In the genomic region with DNA sequence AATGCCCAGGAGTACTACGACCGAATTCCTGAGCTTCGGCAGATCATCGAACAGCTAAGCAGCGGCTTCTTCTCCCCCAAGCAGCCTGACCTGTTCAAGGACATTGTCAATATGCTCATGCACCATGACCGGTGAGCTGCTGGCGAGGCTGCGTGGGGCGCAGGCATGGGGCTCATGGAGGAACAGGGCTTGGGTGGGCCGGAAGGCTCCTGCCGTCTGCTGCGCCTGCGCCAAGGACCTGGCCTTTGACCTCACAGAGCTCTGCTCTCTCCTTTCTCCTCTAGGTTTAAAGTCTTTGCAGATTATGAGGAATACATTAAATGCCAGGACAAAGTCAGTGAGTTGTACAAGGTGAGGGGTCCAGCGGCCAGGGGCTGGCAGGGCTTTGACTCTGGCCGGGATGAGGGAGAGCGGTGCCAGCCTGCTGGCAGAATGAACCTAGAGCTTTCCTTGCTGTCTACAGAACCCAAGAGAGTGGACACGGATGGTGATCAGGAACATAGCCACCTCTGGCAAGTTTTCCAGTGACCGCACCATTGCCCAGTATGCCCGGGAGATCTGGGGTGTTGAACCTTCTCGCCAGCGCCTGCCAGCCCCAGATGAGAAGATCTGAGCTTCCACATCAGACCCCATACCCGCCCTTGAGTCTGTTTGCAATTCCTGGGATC, we compare ENCODE assay signal across 8 mouse cellular contexts. TPM values are rescaled to one million over a fixed set of nuclear protein-coding genes. Genes with fewer than 3 reads are reported as not detected.
DNase-seq lines count a peak whose midpoint lies in the region; ATAC-seq lines count a peak whose summit lies in the region.
"Had no signal": no experiment of that assay in that cellular context is flagged by ENCODE, and none has a peak within 500 bp of the region (broad histone marks: within the 10 kb centered on the region; RNA-seq: fewer than 3 reads in every experiment).

No protein-coding gene starts in this region.

- no peak for DNase-seq in midbrain, embryonic 10.5 days (ENCODE audit: low spot score)
- DNase-seq in kidney, postnatal 14 days: peak; percentile 34
- peak; percentile 49 for DNase-seq in thymus, postnatal 14 days
- DNase-seq in adrenal gland, postnatal 14 days: no peak

- H3K9me3 ChIP-seq in heart, embryonic 14.5 days (ENCODE audit: control insufficient read depth, low read length): no peaks in the 10 kb centered on the region
- no peaks in the 10 kb centered on the region for H3K9me3 ChIP-seq in heart, embryonic 11.5 days (replicated peaks; ENCODE audit: control insufficient read depth, low read length)
- no peaks in the 10 kb centered on the region for H3K9me3 ChIP-seq in midbrain, embryonic 10.5 days (replicated peaks)
- no peaks in the 10 kb centered on the region for H3K9me3 ChIP-seq in midbrain, embryonic 15.5 days
- H3K9me3 ChIP-seq: limb, embryonic 15.5 days had no signal

- H3K4me1 ChIP-seq in heart, embryonic 14.5 days (ENCODE audit: control insufficient read depth in 2 of 2, insufficient read depth in 2 of 2, low read length in 2 of 2): peaks cover 19 to 31% of the 10 kb centered on the region in 2 experiments; a peak in 3 of 4 replicates
- peaks cover 27% of the 10 kb centered on the region for H3K4me1 ChIP-seq in heart, embryonic 11.5 days (ENCODE audit: control insufficient read depth, insufficient read depth, low read length)
- H3K4me1 ChIP-seq in midbrain, embryonic 10.5 days: peaks cover 47% of the 10 kb centered on the region
- peaks cover 34% of the 10 kb centered on the region for H3K4me1 ChIP-seq in midbrain, embryonic 15.5 days

- H3K4me3 ChIP-seq in heart, embryonic 14.5 days (ENCODE audit: control insufficient read depth in 1 of 2, insufficient read depth in 1 of 2, low read depth in 1 of 2, low read length in 2 of 2): no peak overlapping the region
- H3K4me3 ChIP-seq in heart, embryonic 11.5 days (ENCODE audit: low read depth, low read length): no peak overlapping the region
- peak overlapping the region; percentile 66 for H3K4me3 ChIP-seq in midbrain, embryonic 10.5 days
- H3K4me3 ChIP-seq in midbrain, embryonic 15.5 days: no peak overlapping the region

- no peak for ATAC-seq in heart, embryonic 14.5 days (ENCODE audit: insufficient number of reproducible peaks, insufficient read depth, low FRiP score, low read depth)
- no peak for ATAC-seq in heart, embryonic 11.5 days (replicated peaks; ENCODE audit: insufficient number of reproducible peaks, low FRiP score, low TSS enrichment)
- no peak for ATAC-seq in midbrain, embryonic 15.5 days (replicated peaks)

- 82% methylated on average over 22 of the region's 22 CpGs for WGBS in heart, embryonic 14.5 days
- 81% methylated on average over 22 of the region's 22 CpGs for WGBS in heart, embryonic 11.5 days (ENCODE audit: insufficient replicate concordance)
- 87% methylated on average over 22 of the region's 22 CpGs for whole genome bisulfite sequencing in midbrain, embryonic 10.5 days
- 86% methylated on average over 22 of the region's 22 CpGs for WGBS in midbrain, embryonic 15.5 days

- peaks cover 42% of the 10 kb centered on the region for H3K36me3 ChIP-seq in heart, embryonic 14.5 days (ENCODE audit: control insufficient read depth, insufficient read depth, low read length)
- peaks cover 3% of the 10 kb centered on the region for H3K36me3 ChIP-seq in heart, embryonic 11.5 days (ENCODE audit: control insufficient read depth, insufficient read depth, low read length)
- 0 out of 2 replicates have a peak, but pooled peaks cover 4% of the 10 kb centered on the region for H3K36me3 ChIP-seq in midbrain, embryonic 10.5 days
- no peaks in the 10 kb centered on the region for H3K36me3 ChIP-seq in midbrain, embryonic 15.5 days (replicated peaks)
- H3K36me3 ChIP-seq: limb, embryonic 15.5 days had no signal

- 0 out of 2 replicates have a peak overlapping the region, but pooled peaks have one; percentile 100 for H3K4me2 ChIP-seq in heart, embryonic 14.5 days (ENCODE audit: low read length)
- no peak overlapping the region; the same call in 1 of the 2 replicates for H3K4me2 ChIP-seq in heart, embryonic 11.5 days
- no peak overlapping the region for H3K4me2 ChIP-seq in midbrain, embryonic 15.5 days

- H3K27me3 ChIP-seq in heart, embryonic 14.5 days (ENCODE audit: control insufficient read depth, insufficient read depth, low read length): peaks cover 5% of the 10 kb centered on the region; the same call in 1 of the 2 replicates
- peaks cover 14% of the 10 kb centered on the region for H3K27me3 ChIP-seq in heart, embryonic 11.5 days (ENCODE audit: control insufficient read depth, insufficient read depth, low read length)
- H3K27me3 ChIP-seq in midbrain, embryonic 10.5 days (ENCODE audit: low read depth, poor library complexity, severe bottlenecking): peaks cover 53% of the 10 kb centered on the region
- H3K27me3 ChIP-seq in midbrain, embryonic 15.5 days (replicated peaks): no peaks in the 10 kb centered on the region

- peak overlapping the region; percentile 82; the same call in 1 of the 2 replicates for H3K9ac ChIP-seq in heart, embryonic 14.5 days (ENCODE audit: low read length)
- no peak overlapping the region for H3K9ac ChIP-seq in heart, embryonic 11.5 days (ENCODE audit: low read depth, low read length)
- no peak overlapping the region for H3K9ac ChIP-seq in midbrain, embryonic 15.5 days
- H3K9ac ChIP-seq: limb, embryonic 15.5 days had no signal

- H3K27ac ChIP-seq in heart, embryonic 14.5 days (replicated peaks in 1 of 2; ENCODE audit: control insufficient read depth in 1 of 2, insufficient read depth in 1 of 2, low read depth in 2 of 2, low read length in 2 of 2): peak overlapping the region in 1 of 2 experiments; percentile 77; a peak in 2 of 4 replicates
- H3K27ac ChIP-seq in heart, embryonic 11.5 days (ENCODE audit: low read depth, low read length): no peak overlapping the region
- H3K27ac ChIP-seq in midbrain, embryonic 10.5 days (replicated peaks): no peak overlapping the region
- no peak overlapping the region for H3K27ac ChIP-seq in midbrain, embryonic 15.5 days
- H3K27ac ChIP-seq: limb, embryonic 15.5 days had no signal

RNA-seq across cellular contexts. Expression of a gene that starts 1.4 kb away (rescaled TPM):
- polyA plus RNA-seq in heart, embryonic 14.5 days (2014; fragmentation: Nextera tagmentation; extraction: Ambion mirVana): 44.8 and 48.9 TPM in 2 replicates
- 41.5 and 42.7 TPM in 2 replicates for polyA plus RNA-seq in heart, embryonic 11.5 days (2014; fragmentation: Nextera tagmentation; extraction: Ambion mirVana)
- 13.5 and 16.3 TPM in 2 replicates for polyA plus RNA-seq in midbrain, embryonic 10.5 days (2016; fragmentation: Nextera tagmentation; extraction: Ambion mirVana)
- 73.1 and 93.6 TPM in 2 replicates for polyA plus RNA-seq in midbrain, embryonic 15.5 days (2015; fragmentation: Nextera tagmentation; extraction: Ambion mirVana)
- total RNA-seq in adrenal gland, postnatal 14 days (2021): 51.5 and 82.7 TPM in 2 replicates

RNA-seq across cellular contexts. Expression of a gene that starts 13.5 kb away (rescaled TPM):
- 225 and 226 TPM in 2 replicates for polyA plus RNA-seq in heart, embryonic 14.5 days (2014; fragmentation: Nextera tagmentation; extraction: Ambion mirVana)
- polyA plus RNA-seq in heart, embryonic 11.5 days (2014; fragmentation: Nextera tagmentation; extraction: Ambion mirVana): 149 and 178 TPM in 2 replicates
- polyA plus RNA-seq in midbrain, embryonic 10.5 days (2016; fragmentation: Nextera tagmentation; extraction: Ambion mirVana): 2.1 and 2.7 TPM in 2 replicates
- polyA plus RNA-seq in midbrain, embryonic 15.5 days (2015; fragmentation: Nextera tagmentation; extraction: Ambion mirVana): 5.9 and 9.5 TPM in 2 replicates
- total RNA-seq in adrenal gland, postnatal 14 days (2021): 64.2 and 85.7 TPM in 2 replicates

RNA-seq across cellular contexts. Expression of a gene that starts 20.8 kb away (rescaled TPM):
- 0.12 and 0.66 TPM in 2 replicates for polyA plus RNA-seq in heart, embryonic 14.5 days (2014; fragmentation: Nextera tagmentation; extraction: Ambion mirVana)
- 1.5 and 1.6 TPM in 2 replicates for polyA plus RNA-seq in heart, embryonic 11.5 days (2014; fragmentation: Nextera tagmentation; extraction: Ambion mirVana)
- 5.1 and 7.2 TPM in 2 replicates for polyA plus RNA-seq in midbrain, embryonic 10.5 days (2016; fragmentation: Nextera tagmentation; extraction: Ambion mirVana)
- polyA plus RNA-seq in midbrain, embryonic 15.5 days (2015; fragmentation: Nextera tagmentation; extraction: Ambion mirVana): 44.6 and 44.9 TPM in 2 replicates
- total RNA-seq in adrenal gland, postnatal 14 days (2021): 7.8 and 9.3 TPM in 2 replicates

RNA-seq across cellular contexts. Expression of a gene that starts 34.2 kb away (rescaled TPM):
- 86.9 and 93.1 TPM in 2 replicates for polyA plus RNA-seq in heart, embryonic 14.5 days (2014; fragmentation: Nextera tagmentation; extraction: Ambion mirVana)
- polyA plus RNA-seq in heart, embryonic 11.5 days (2014; fragmentation: Nextera tagmentation; extraction: Ambion mirVana): 106 and 124 TPM in 2 replicates
- polyA plus RNA-seq in midbrain, embryonic 10.5 days (2016; fragmentation: Nextera tagmentation; extraction: Ambion mirVana): 189 and 194 TPM in 2 replicates
- polyA plus RNA-seq in midbrain, embryonic 15.5 days (2015; fragmentation: Nextera tagmentation; extraction: Ambion mirVana): 112 and 119 TPM in 2 replicates
- total RNA-seq in adrenal gland, postnatal 14 days (2021): 210 and 223 TPM in 2 replicates

RNA-seq across cellular contexts. Expression of a gene that starts 56.8 kb away (rescaled TPM):
- 9.0 and 13.0 TPM in 2 replicates for polyA plus RNA-seq in heart, embryonic 14.5 days (2014; fragmentation: Nextera tagmentation; extraction: Ambion mirVana)
- polyA plus RNA-seq in heart, embryonic 11.5 days (2014; fragmentation: Nextera tagmentation; extraction: Ambion mirVana): 9.6 and 10.1 TPM in 2 replicates
- polyA plus RNA-seq in midbrain, embryonic 10.5 days (2016; fragmentation: Nextera tagmentation; extraction: Ambion mirVana): 11.3 and 13.8 TPM in 2 replicates
- polyA plus RNA-seq in midbrain, embryonic 15.5 days (2015; fragmentation: Nextera tagmentation; extraction: Ambion mirVana): 20.0 and 21.7 TPM in 2 replicates
- total RNA-seq in adrenal gland, postnatal 14 days (2021): 39.6 and 70.3 TPM in 2 replicates

Comparison
In these comparisons a context has a peak if more than half of its experiments do, and no peak if none do; other contexts are left out.
1. DNase-seq: peak in kidney, postnatal 14 days (single experiment) and thymus, postnatal 14 days (single experiment); none in midbrain, embryonic 10.5 days (single experiment) and adrenal gland, postnatal 14 days (single experiment).
2. RNA of a gene that starts 13.5 kb away (polyA plus RNA-seq): 225 to 226 TPM in heart, embryonic 14.5 days and 149 to 178 TPM in heart, embryonic 11.5 days; 5.9 to 9.5 TPM in midbrain, embryonic 15.5 days and 2.1 to 2.7 TPM in midbrain, embryonic 10.5 days; every median in the first group is over 10 times any median in the second.